Mouse (Mus musculus) ES-E14 (cell line): ENCODE measurements around the gene Nfic. TPM values are rescaled to one million over a fixed set of nuclear protein-coding genes. Genes with fewer than 3 reads are reported as not detected.

ENCODE experiments used
- DNase-seq: peaks from one replicate; pipeline ENCODE4 v3.0.0-alpha.2; 2013; ENCODE audit warnings: low read depth, low spot score
- H3K27ac ChIP-seq: 2 replicates; pipeline ENCODE4 v1.5.1; 2012; ENCODE audit warnings: low read depth, mild to moderate bottlenecking, low read length, moderate library complexity, mixed read lengths; ENCODE audit not compliant: poor library complexity, insufficient read depth, severe bottlenecking
- H3K36me3 ChIP-seq: 2 replicates; pipeline ENCODE4 v1.6.1; 2012; ENCODE audit warnings: mild to moderate bottlenecking, low read length, moderate library complexity, mixed read lengths; ENCODE audit not compliant: control insufficient read depth, poor library complexity, insufficient read depth, severe bottlenecking
- H3K4me1 ChIP-seq, 2 experiments: fragments of 150-350 bp in 1 of 2; sonication (generic) in 1 of 2; 2 replicates each; pipeline ENCODE4 v1.6.1; 2012; ENCODE audit warnings: low read length in 2 of 2, mild to moderate bottlenecking in 1 of 2, mixed read lengths in 1 of 2; ENCODE audit not compliant: control insufficient read depth in 2 of 2, insufficient read depth in 2 of 2, poor library complexity in 1 of 2
- H3K4me3 ChIP-seq, 2 experiments: fragments of 150-350 bp in 1 of 2; sonication (generic) in 1 of 2; 2 replicates each; pipeline ENCODE4 v1.5.1; 2012; ENCODE audit warnings: low read length in 2 of 2, low read depth in 1 of 2, mild to moderate bottlenecking in 1 of 2, mixed read lengths in 1 of 2; ENCODE audit not compliant: insufficient read depth in 1 of 2, poor library complexity in 1 of 2, severe bottlenecking in 1 of 2
- H3K9ac ChIP-seq: 2 replicates; pipeline ENCODE4 v1.6.1; 2012; ENCODE audit warnings: low read depth, mild to moderate bottlenecking, low read length, mixed read lengths; ENCODE audit not compliant: poor library complexity, insufficient read depth, severe bottlenecking
- H3K9me3 ChIP-seq: fragments of 150-350 bp; sonication (generic); 2 replicates; pipeline ENCODE4 v1.6.1; 2012; ENCODE audit warnings: low read depth, mild to moderate bottlenecking, low read length; ENCODE audit not compliant: control insufficient read depth, insufficient read depth
- CHD2 ChIP-seq: IDR thresholded peaks from 2 replicates; pipeline ENCODE4 v1.6.1; 2014; ENCODE audit warnings: mild to moderate bottlenecking, low read depth, low read length, inconsistent platforms
- HCFC1 ChIP-seq: IDR thresholded peaks from 2 replicates; pipeline ENCODE4 v1.6.1; 2012; ENCODE audit warnings: low read length, inconsistent platforms, borderline replicate concordance; ENCODE audit not compliant: insufficient read depth
- MAFK ChIP-seq: IDR thresholded peaks from 2 replicates; pipeline ENCODE4 v1.6.1; 2014; ENCODE audit warnings: mild to moderate bottlenecking, low read depth, low read length, inconsistent platforms; ENCODE audit not compliant: insufficient read depth
- ZC3H11A ChIP-seq: IDR thresholded peaks from 2 replicates; pipeline ENCODE4 v1.6.1; 2012; ENCODE audit warnings: low read depth, mild to moderate bottlenecking, inconsistent platforms, low read length, borderline replicate concordance
- ZNF384 ChIP-seq: IDR thresholded peaks from 2 replicates; pipeline ENCODE4 v1.6.1; 2012; ENCODE audit warnings: low read depth, low read length, inconsistent platforms
- in situ Hi-C, 2 experiments: fragments of 600-800 bp; cut with MboI; formaldehyde crosslinking; loops; one replicate each; pipeline ENCODE4 v1.15.1; 2025; ENCODE audit warnings: low sequenced_read_pairs in 2 of 2, inconsistent platforms in 1 of 2; ENCODE audit not compliant: unreplicated experiment in 2 of 2
- total RNA-seq: library from RNA; depleted of rRNA; stranded (reverse); fragments of 300-350 nt; gene quantifications from 2 replicates; pipeline ENCODE4 v1.2.3, GENCODE M21; 2012

Nfic gene
- total RNA-seq, 1 experiment, result 4.9 TPM

DNA sequence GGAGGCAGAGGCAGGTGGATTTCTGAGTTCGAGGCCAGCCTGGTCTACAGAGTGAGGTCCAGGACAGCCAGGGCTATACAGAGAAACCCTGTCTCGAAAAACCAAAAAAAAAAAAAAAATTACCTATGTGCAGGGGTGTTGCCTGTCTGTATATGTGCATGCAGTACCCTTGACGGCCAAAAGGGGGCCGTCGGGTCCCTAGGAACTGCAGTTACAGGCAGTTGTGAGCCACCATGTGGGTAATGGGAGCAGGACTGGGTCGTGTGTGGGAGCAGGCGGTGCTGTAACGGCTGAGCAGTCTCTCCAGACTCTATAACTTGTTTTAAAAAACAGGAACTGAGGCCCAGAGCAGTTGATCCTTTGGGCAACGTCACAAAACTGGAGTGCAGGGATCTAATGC lies 28.5 kb upstream of the Nfic start:
- DNase-seq, result peak; percentile 74
- Histone ChIP-seq H3K9me3 (no peaks in the 10 kb centered on the region), H3K9ac (no peak overlapping the region; the same call in 1 of the 2 replicates), H3K4me3 (no peak overlapping the region), H3K36me3 (peaks cover 29% of the 10 kb centered on the region), H3K27ac (no peak overlapping the region), H3K4me1 (peaks cover 0 to 26% of the 10 kb centered on the region in 2 experiments; a peak in 3 of 4 replicates)
- in situ Hi-C loops, result no loop called here
- TF ChIP-seq MAFK, result no peak
- peak; percentile 93 for TF ChIP-seq ZNF384

DNA sequence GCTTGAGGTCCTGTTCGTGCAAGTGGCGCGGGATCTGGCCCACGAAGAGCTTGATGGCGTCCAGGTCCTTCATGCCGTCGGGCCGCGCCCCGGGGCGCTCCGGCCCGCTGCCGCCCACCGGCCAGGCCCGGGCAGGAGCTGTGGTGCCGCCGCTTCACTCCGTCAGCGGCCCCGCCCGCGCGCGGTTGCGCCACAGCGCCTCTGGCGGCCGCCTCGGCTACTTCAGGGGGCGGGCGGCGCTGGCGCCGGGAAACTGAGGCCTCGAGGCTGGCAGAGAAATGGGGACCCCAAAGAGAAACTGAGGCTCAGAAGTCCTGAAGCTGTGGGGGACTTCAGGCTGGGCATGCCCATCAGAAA lies 27.1 kb upstream of the Nfic start, which contains the start of gene Celf5:
TSS of gene Celf5 (minus strand) at position 177 of the 357 bp plus-strand sequence.
- H3K4me1 ChIP-seq, result peaks cover 0 to 26% of the 10 kb centered on the region in 2 experiments; a peak in 2 of 4 replicates
- peak within 1 kb of the TSS; percentile 76 to 84 for H3K4me3 ChIP-seq
- peaks cover 15% of the 10 kb centered on the region for H3K36me3 ChIP-seq
- H3K9me3 ChIP-seq, result no peaks in the 10 kb centered on the region
- no peak within 1 kb of the TSS for H3K27ac ChIP-seq
- in situ Hi-C loops, result no loop called here
- peak within 1 kb of the TSS; percentile 60 for H3K9ac ChIP-seq
- DNase-seq, result no peak
- no peak for TF ChIP-seq MAFK
- 0 out of 2 replicates have a peak, but pooled peaks have one; percentile 36 for TF ChIP-seq HCFC1
- TF ChIP-seq ZNF384, result 0 out of 2 replicates have a peak, but pooled peaks have one; percentile 6

DNA sequence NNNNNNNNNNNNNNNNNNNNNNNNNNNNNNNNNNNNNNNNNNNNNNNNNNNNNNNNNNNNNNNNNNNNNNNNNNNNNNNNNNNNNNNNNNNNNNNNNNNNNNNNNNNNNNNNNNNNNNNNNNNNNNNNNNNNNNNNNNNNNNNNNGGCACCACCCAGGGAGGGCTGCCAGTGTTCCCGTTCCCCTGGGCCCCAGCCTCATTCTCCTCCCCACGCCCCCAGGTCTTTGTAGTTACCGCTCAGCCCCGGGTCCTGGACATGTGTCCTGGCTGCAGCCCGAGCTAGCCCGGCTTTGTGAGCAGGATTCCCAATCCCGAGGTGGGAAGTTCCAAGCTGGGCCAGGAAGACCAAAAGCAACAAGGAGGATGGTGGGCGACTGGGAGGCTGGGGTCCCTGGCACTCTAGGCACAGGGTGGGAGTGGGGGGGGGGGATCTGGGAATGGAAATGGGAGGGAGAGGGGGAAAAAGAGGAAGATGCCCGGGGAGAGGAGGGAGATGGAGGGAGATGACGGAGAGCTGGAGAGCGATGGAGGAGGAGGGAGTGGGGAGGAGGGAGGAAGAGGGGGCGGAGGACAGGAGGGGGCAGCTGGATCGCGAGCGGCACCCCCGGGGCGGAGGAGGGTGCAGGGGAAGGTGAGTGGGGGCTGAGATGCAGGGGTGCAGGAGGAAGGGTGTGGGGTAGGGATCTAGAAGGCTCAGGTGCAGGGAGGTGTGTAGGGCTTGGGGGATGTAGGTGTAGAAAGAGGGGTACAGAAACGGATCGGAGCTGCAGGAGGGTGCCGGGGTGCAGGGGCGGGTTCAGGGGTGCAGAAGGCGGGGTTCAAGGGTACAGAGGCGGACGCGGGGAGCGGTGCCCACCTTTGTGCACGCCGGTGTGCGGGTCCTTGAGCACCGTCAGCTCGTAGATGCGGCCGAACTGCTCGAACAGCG lies 26.4 kb upstream of the Nfic start:
- H3K36me3 ChIP-seq, result peaks cover 9% of the 10 kb centered on the region; the same call in 1 of the 2 replicates
- H3K9ac ChIP-seq, result peak overlapping the region; percentile 60
- H3K27ac ChIP-seq, result no peak overlapping the region
- TF ChIP-seq CHD2 (no peak), HCFC1 (no peak), ZNF384 (no peak), ZC3H11A (no peak), MAFK (no peak)
- no peak for DNase-seq
- no peaks in the 10 kb centered on the region for H3K9me3 ChIP-seq
- peak overlapping the region; percentile 76 to 84 for H3K4me3 ChIP-seq
- in situ Hi-C loops, result no loop called here
- H3K4me1 ChIP-seq, result peaks cover 0 to 31% of the 10 kb centered on the region in 2 experiments; a peak in 2 of 4 replicates

DNA sequence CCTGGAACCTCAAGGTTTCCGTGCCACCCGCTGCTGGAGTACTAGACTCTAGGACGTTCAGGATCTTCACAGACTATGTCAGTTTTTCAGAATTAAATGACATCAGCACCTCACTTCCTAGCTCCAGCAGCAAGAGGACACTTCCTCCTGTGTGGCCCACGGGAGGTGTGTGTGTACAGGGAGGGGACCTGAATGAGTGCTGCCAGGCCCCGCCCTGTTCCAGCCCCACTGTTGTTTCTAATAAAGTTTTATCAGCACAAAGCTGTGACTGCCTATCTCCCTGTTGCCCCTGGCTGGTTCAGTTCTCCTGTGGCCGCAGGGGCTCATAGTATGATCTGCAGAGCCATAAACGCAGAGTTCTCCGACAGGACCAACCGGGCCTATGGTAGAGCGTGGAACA lies 19.0 kb upstream of the Nfic start:
- TF ChIP-seq CHD2 (no peak), HCFC1 (no peak), ZC3H11A (no peak)
- in situ Hi-C loops, result no loop called here
- Histone ChIP-seq H3K27ac (no peak overlapping the region), H3K4me3 (no peak overlapping the region), H3K4me1 (peaks cover 4 to 36% of the 10 kb centered on the region in 2 experiments; a peak in 3 of 4 replicates), H3K9me3 (no peaks in the 10 kb centered on the region), H3K9ac (no peak overlapping the region), H3K36me3 (no peaks in the 10 kb centered on the region; the same call in 1 of the 2 replicates)
- no peak for DNase-seq
